Mouse (Mus musculus) heart, adult 8-10 months (tissue): ENCODE results near the gene Lrig2. TPM values are rescaled to one million over a fixed set of nuclear protein-coding genes. Genes with fewer than 3 reads are reported as not detected.
A peak's percentile ranks its signal among the peaks of the same experiment; 100 is the strongest.

Source experiments
- DNase-seq: peaks from one replicate; pipeline ENCODE4 v3.0.0; 2022; ENCODE audit warnings: low spot score
- total RNA-seq, 4 experiments: library from RNA; stranded (reverse); gene quantifications; 2 replicates each; pipeline ENCODE4 v1.2.4; 2022

Lrig2 gene
- total RNA-seq, 4 experiments from 2014 or later, result 8.8 to 11.3 (median 9.4) TPM

GRCm38 (mm10) chr3:104372374-104372773 lies 139.3 kb downstream of the Lrig2 start:
- peak; percentile 55 for DNase-seq

DNA sequence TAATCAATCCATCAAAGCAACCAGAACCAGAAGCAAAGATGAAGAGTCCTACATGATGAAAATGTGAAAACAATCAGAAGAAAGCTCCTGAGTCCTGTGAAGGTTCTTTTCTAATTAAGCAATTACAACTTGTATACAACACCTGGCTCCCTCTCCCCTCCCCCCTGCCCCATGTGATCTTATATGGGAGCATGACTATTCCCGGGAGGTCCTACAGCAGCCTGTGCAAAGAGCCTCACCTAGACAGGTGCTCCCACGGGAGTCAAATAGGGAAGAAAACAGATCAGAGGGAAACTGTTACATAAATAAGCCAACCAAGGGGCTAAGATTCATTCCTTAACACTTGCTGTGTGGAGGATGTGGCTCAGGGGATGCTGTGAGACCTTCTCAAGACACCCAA lies 143.8 kb downstream of the Lrig2 start:
- no peak for DNase-seq

- DNase-seq, result no peak
Measured at GRCm38 (mm10) chr3:104361814-104362213, 149.9 kb downstream of the Lrig2 start.

DNA sequence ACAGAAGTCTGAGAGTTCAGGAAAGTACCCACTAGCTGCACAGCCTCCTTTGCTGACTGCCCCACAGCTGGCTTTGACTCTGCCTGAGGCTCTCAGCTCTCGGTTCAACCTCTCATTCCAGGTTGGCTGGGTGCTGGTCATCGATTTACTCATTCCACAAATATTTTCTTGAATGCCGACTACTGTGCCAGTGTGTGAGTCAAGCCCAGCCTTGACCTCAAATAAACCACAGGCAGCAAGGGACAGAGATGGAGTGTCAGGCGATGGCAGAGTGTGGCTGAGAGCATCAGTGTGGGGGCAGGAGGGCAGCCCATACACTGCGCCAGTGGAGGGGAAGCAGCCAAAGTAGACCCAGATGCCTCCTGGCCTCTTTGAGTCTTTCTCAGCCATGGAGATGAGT lies 151.4 kb downstream of the Lrig2 start:
- no peak for DNase-seq

DNA sequence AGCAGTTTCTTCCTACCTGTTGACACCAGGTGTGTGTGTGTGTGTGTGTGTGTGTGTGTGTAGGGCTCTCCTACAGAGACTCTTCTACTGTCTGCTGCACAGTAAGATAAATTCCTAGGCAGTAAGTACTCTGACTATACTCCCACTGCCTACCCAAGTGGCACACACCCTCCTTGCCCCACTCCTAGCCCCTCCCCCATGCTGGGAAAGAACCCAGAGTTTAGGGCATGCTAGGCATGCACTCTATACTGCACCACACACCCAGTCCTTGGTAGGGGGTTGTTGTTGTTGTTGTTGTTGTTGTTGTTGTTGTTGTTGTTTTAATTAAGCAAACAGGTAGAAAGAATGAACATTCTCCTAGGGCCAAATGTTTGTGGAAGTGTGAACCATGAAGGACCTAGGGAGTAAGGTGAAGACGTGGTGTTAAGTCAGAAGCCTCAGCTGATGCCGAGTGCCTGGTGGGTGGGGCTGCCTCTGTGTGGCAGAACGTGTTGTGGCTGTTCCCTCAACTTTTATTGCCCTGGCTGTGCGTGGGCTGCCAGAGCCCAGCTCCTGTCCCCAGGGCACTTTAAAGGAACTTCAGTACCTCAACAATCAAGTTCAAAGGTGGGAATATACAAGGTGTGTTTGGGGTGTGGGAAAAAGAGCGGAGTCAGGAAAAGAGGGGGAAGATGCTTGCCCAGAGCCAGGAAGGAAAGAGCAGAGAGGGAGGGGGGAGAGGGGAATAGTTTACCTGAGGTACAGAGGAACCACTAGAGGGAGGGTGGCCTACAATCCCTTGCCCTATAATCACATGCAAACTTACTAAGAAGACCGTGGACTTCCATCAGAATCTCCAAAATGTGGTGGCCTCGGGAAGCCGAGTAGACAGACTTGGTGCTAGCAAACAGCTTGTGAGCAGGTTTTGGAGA lies 152.2 kb downstream of the Lrig2 start:
- DNase-seq, result no peak

- DNase-seq, result no peak
Measured at GRCm38 (mm10) chr3:104358747-104359146, 153.0 kb downstream of the Lrig2 start.

DNA sequence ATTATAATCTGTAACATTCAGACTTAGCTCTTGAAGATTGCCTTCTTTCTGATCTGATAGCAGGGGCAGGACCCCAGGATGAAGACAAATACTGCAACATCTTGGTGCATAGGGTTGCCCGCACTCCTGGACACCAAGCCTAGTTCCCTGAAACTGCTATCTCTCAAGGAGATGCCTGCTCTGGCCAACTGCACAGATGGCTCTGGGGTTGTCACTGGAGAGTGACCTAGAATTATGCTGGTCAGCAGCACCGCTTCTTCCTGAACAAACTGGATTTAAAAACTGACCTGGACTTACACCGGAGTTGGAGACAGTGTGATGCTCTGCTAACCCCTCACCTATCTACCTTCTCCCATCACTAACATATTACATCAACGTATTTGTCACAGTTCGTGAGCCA lies 155.6 kb downstream of the Lrig2 start:
- DNase-seq, result no peak

- DNase-seq, result no peak
Measured at GRCm38 (mm10) chr3:104353884-104354283, 157.8 kb downstream of the Lrig2 start.

GRCm38 (mm10) chr3:104352358-104353060 lies 159.2 kb downstream of the Lrig2 start:
- peak; percentile 18 for DNase-seq

DNA sequence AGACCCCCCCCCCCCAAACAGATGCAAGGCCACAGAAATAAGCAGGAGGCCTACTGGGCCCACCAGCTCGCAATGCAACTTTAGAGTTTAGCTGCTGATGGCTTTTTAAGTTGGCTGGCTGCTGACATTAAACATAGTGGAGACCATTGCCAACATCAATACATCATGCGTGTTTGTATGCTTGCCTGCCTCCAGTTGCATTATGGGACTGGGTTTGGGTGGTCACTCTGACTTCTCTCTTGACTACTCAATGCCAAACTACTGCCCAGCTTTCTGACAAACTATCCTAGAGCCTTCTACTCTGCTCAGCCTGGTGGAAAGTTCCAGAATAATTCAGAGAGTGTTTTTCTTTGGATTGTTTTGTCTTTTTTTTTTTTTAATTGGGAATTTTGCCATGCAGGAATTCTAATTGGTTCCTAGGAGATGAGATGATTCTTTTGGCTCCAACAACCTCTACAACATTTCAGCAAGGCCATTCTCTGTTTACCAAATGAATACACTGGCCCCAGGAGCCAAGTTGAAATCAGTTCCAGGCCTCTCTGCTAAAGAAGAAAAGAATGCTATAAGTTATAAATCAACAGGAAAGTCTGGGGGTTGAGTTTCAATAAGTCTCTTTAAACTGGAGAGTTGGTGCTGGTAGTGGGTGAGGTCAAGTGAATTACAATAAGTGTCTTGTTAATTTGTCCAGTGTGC lies 161.3 kb downstream of the Lrig2 start:
- DNase-seq, result no peak

GRCm38 (mm10) chr3:104349847-104350228 lies 161.9 kb downstream of the Lrig2 start:
- DNase-seq, result no peak

DNA sequence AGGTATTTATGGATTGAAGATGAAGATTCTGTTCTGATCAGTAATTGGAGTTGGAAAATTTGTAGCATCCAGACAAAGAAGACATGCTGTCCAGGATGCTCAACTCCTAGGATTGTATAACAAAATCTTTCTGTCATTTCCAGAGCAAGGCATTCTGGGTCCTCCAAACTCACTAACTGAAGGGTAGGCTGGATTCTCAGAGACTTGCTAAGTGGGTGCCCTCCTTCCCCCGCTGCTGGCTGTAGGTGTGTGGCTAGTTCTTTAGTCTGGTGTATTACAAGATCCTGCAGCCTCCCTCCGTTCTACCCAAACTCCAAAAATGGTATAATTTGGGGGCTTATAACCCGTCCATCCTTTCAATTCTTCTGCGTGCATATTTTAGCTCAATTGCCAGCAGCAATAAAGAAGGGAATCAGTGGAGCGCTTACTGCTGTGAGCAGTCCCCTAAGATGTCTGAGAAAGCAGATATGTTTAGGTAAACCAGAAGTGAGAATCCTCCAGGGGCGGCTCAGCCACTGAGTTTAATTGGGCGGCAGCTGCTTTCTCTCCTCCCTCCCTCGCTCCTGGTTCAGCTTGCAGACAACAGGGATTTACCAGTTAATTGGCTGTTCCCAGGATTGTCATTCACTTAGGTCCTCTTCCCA lies 162.4 kb downstream of the Lrig2 start:
- no peak for DNase-seq

Other genes starting within 250 kb of the Lrig2 start
- gene Slc16a1, start 126.8 kb upstream of the Lrig2 start, total RNA-seq, result 100 to 1,000 TPM; 150 to 176 (median 163) TPM